Mouse (Mus musculus): ENCODE measurements around the gene Amz1.
A peak's percentile ranks its signal among the peaks of the same experiment; 100 is the strongest.

DNA sequence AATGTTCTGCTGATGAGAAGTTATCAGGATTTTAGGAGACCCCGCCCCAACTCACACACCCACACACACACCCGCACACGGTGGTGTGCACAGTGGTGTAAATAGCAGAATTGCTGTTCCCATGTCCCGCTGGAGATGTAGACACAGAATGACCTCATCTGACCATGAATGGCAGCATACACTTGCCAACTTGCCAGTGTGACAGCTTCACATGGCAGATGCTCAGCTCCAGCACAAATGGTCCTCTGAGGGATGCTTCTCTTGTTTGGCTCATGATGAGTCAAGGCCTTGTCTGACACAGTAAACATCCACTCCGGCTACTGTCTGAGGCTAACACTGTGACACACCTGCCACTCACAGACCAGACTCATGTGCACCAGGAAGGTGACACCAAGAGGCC is 44.4 kb downstream of the Amz1 start:
- TF ChIP-seq TCF3 (IDR thresholded peaks at IDR 0.05; ENCODE audit: insufficient read length, low read depth) (no peak), MYOD1 (IDR thresholded peaks at IDR 0.05; ENCODE audit: control insufficient read depth in 1 of 3, insufficient read length in 2 of 3, low read depth in 2 of 3) (peak in 2 of 3 experiments; percentile 76 to 77), SRF (IDR thresholded peaks at IDR 0.05; ENCODE audit: control insufficient read depth, insufficient read length, low read depth) (peak; percentile 91), POLR2A (IDR thresholded peaks at IDR 0.05; ENCODE audit: insufficient read length, low read depth) (no peak), E2F4 (IDR thresholded peaks at IDR 0.05; ENCODE audit: insufficient read depth) (no peak), MYOG (IDR thresholded peaks at IDR 0.05; ENCODE audit: control insufficient read depth in 1 of 3, insufficient read depth in 1 of 3, insufficient read length in 2 of 3, low read depth in 2 of 3) (peak in 2 of 3 experiments; percentile 32 to 55), POLR2AphosphoS2 (IDR thresholded peaks at IDR 0.05; ENCODE audit: insufficient read length, low read depth) (no peak), CEBPB (IDR thresholded peaks at IDR 0.05; ENCODE audit: insufficient read depth, poor library complexity, severe bottlenecking) (no peak)

Data from myocyte (in vitro differentiated cells).